Mouse (Mus musculus): Measurements from ENCODE around the gene C1qtnf5. TPM values are rescaled to one million over a fixed set of nuclear protein-coding genes. Genes with fewer than 3 reads are reported as not detected.

Gene C1qtnf5
- polyA plus RNA-seq (2011; ENCODE audit: insufficient read depth, insufficient read length, low read depth, missing spikeins), result not detected in 2 replicates

DNA sequence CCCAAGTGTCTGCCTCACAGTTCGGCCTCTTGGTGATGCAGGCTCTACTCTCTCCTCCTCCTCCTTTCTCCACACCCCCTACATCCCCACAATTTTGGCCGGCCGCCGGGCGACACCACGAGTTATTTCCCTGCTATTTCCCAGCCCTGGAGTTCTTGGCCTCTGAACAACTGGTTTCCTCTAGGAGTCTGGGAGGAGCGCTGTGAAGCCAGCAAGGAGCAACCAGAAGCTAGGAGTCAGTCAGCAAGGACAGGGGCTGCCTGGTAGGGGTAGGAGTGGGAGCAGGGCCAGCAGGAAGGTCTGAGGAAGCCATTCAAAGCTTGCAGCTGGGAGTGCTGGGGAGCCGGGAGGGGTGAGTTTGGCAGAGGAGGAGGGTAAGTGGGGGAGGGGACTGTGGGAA lies at the start of gene C1qtnf5:
Gene C1qtnf5 (plus strand): TSS at position 136 of the 400 bp plus-strand sequence.
- no peaks in the 10 kb centered on the region for H3K27me3 ChIP-seq (ENCODE audit: control insufficient read depth, insufficient read depth, low read length, poor library complexity, severe bottlenecking)
- no peak for TF ChIP-seq POLR2A (IDR thresholded peaks at IDR 0.05; ENCODE audit: insufficient read depth, low read length)
- TF ChIP-seq EP300 (IDR thresholded peaks at IDR 0.05; ENCODE audit: insufficient read depth, low read depth, low read length), result no peak
- TF ChIP-seq CTCF (IDR thresholded peaks at IDR 0.05; ENCODE audit: low read depth, low read length), result no peak
- no peaks in the 10 kb centered on the region for H3K4me1 ChIP-seq (ENCODE audit: control insufficient read depth, insufficient read depth, low read length)
- H3K27ac ChIP-seq (ENCODE audit: insufficient read depth, low read length), result no peak within 1 kb of the TSS
- H3K4me3 ChIP-seq (ENCODE audit: low read depth, low read length), result peak within 1 kb of the TSS; percentile 34; the same call in 1 of the 2 replicates
- no peaks in the 10 kb centered on the region for H3K9me3 ChIP-seq (replicated peaks; ENCODE audit: control insufficient read depth, insufficient read depth, low read length, poor library complexity, severe bottlenecking)
- H3K36me3 ChIP-seq (ENCODE audit: control insufficient read depth, insufficient read depth, low read length, poor library complexity, severe bottlenecking), result 0 out of 2 replicates have a peak, but pooled peaks cover 3% of the 10 kb centered on the region
- H3K9ac ChIP-seq (ENCODE audit: low read depth, poor library complexity, severe bottlenecking), result peak within 1 kb of the TSS; percentile 38; the same call in 1 of the 2 replicates

DNA sequence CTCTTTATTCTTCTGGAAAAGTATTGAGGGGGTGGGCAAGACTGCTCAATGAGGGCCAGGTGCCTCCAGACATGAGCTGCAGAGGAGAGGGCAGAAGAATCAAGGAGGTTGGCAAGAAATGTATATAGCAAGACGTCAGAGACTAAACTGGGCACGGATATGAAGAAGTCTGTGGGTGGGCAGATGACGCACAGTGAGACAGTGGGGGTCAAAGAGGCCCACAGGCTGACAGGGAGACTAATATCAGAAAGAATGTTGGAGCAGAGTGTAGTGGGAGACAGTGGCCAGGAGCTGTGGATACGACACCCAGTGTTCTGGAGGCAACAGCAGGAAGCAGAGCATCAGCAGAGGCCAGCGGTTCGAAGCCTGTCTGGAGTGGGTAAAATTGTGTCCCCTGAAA lies 48.4 kb upstream of the C1qtnf5 start:
- Histone ChIP-seq H3K36me3 (ENCODE audit: control insufficient read depth, insufficient read depth, low read length, poor library complexity, severe bottlenecking) (no peaks in the 10 kb centered on the region), H3K9me3 (replicated peaks; ENCODE audit: control insufficient read depth, insufficient read depth, low read length, poor library complexity, severe bottlenecking) (no peaks in the 10 kb centered on the region), H3K9ac (ENCODE audit: low read depth, poor library complexity, severe bottlenecking) (no peak overlapping the region), H3K4me3 (ENCODE audit: low read depth, low read length) (no peak overlapping the region), H3K4me1 (ENCODE audit: control insufficient read depth, insufficient read depth, low read length) (no peaks in the 10 kb centered on the region), H3K27ac (ENCODE audit: insufficient read depth, low read length) (no peak overlapping the region), H3K27me3 (ENCODE audit: control insufficient read depth, insufficient read depth, low read length, poor library complexity, severe bottlenecking) (no peaks in the 10 kb centered on the region)
- TF ChIP-seq CTCF (IDR thresholded peaks at IDR 0.05; ENCODE audit: low read depth, low read length) (no peak), POLR2A (IDR thresholded peaks at IDR 0.05; ENCODE audit: insufficient read depth, low read length) (no peak), EP300 (IDR thresholded peaks at IDR 0.05; ENCODE audit: insufficient read depth, low read depth, low read length) (no peak)

DNA sequence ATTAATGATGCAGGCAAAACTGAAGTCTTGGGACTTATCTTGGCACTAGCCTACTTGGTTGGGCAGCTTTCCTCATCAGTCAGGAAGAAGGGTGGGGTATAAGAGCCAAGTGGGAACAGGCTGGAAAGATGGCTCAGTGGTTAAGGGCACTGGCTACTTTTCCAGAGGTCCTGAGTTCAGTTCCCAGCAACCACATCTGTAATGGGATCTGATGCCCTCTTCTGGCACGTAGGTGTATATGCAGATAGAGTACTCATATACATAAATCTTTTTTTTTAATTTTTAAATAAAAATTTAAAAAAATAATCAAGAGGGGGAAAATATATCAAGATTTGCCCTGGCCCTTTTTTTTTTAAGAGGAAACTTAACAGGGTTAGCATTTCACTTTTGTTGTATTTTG lies 41.9 kb upstream of the C1qtnf5 start:
- H3K4me3 ChIP-seq (ENCODE audit: low read depth, low read length), result no peak overlapping the region
- H3K9ac ChIP-seq (ENCODE audit: low read depth, poor library complexity, severe bottlenecking), result no peak overlapping the region
- no peak overlapping the region for H3K27ac ChIP-seq (ENCODE audit: insufficient read depth, low read length)
- TF ChIP-seq CTCF (IDR thresholded peaks at IDR 0.05; ENCODE audit: low read depth, low read length), result no peak
- TF ChIP-seq EP300 (IDR thresholded peaks at IDR 0.05; ENCODE audit: insufficient read depth, low read depth, low read length), result no peak
- TF ChIP-seq POLR2A (IDR thresholded peaks at IDR 0.05; ENCODE audit: insufficient read depth, low read length), result no peak
- no peaks in the 10 kb centered on the region for H3K4me1 ChIP-seq (ENCODE audit: control insufficient read depth, insufficient read depth, low read length)
- no peaks in the 10 kb centered on the region for H3K27me3 ChIP-seq (ENCODE audit: control insufficient read depth, insufficient read depth, low read length, poor library complexity, severe bottlenecking)
- no peaks in the 10 kb centered on the region for H3K36me3 ChIP-seq (ENCODE audit: control insufficient read depth, insufficient read depth, low read length, poor library complexity, severe bottlenecking)
- H3K9me3 ChIP-seq (replicated peaks; ENCODE audit: control insufficient read depth, insufficient read depth, low read length, poor library complexity, severe bottlenecking), result no peaks in the 10 kb centered on the region

DNA sequence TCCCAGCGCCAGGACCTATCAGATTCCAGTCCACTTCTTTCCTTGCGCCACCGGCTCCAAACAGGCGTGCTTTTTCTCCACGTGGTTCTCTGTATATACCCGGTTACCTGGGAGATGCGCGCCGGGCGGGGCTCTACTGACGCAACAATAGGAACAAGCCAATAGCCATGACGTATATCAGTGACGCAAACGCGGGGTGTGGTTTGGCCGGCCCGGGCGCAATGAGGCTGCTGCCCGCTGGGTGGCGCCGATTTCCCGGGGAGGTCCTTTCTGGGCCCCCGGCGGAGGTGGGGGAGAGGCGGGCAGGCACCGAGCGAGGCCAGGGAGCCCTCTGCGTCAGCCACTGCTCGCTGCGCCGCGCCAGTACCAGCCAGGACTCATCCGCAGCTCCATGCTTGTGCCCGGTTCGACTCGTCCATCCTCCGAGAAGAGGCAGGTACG lies 40.2 kb upstream of the C1qtnf5 start, which contains the start of gene Usp2:
Gene Usp2 (plus strand): TSS at position 237 of the 441 bp plus-strand sequence.
- Histone ChIP-seq H3K27ac (ENCODE audit: insufficient read depth, low read length) (no peak within 1 kb of the TSS), H3K4me1 (ENCODE audit: control insufficient read depth, insufficient read depth, low read length) (no peaks in the 10 kb centered on the region), H3K4me3 (ENCODE audit: low read depth, low read length) (peak within 1 kb of the TSS; percentile 80), H3K9me3 (replicated peaks; ENCODE audit: control insufficient read depth, insufficient read depth, low read length, poor library complexity, severe bottlenecking) (no peaks in the 10 kb centered on the region), H3K27me3 (ENCODE audit: control insufficient read depth, insufficient read depth, low read length, poor library complexity, severe bottlenecking) (no peaks in the 10 kb centered on the region), H3K36me3 (ENCODE audit: control insufficient read depth, insufficient read depth, low read length, poor library complexity, severe bottlenecking) (no peaks in the 10 kb centered on the region), H3K9ac (ENCODE audit: low read depth, poor library complexity, severe bottlenecking) (peak within 1 kb of the TSS; percentile 75)
- TF ChIP-seq CTCF (IDR thresholded peaks at IDR 0.05; ENCODE audit: low read depth, low read length), result peak; percentile 64
- no peak for TF ChIP-seq POLR2A (IDR thresholded peaks at IDR 0.05; ENCODE audit: insufficient read depth, low read length)
- no peak for TF ChIP-seq EP300 (IDR thresholded peaks at IDR 0.05; ENCODE audit: insufficient read depth, low read depth, low read length)

DNA sequence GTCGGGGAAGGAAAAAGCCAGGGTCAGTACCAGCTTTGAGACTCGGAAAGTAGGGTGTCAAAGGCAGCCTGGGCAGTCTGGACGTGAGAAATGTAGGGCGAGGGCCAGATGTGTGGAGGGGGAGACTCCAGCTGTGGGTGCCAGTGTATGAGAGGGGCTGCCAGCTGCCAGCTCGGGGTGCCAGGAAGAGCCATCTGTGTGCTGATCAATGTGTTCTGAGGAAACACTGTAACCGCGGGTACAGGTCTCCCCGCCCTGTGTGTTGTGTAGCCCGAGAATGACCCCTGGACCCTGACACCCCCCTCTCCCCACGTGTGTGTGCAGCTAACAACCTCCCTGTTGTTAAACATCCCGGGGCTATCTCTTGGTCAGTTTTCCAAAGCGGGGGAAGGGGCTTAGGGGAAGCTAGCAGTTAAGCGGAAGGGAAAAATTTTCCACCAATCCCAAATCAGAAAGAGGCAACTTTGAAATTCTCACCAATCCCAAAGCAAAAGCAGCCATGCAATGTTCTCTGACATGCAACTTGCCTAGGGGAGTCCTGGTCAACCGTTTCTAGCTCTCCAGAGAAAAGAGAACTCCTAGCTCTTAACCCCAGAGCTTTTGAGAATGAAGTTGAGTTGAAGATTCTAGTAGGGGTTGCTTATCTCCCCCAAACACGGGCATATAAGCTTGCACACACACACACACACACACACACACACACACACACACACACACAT lies 39.6 kb upstream of the C1qtnf5 start:
- TF ChIP-seq POLR2A (IDR thresholded peaks at IDR 0.05; ENCODE audit: insufficient read depth, low read length), result no peak
- TF ChIP-seq EP300 (IDR thresholded peaks at IDR 0.05; ENCODE audit: insufficient read depth, low read depth, low read length), result no peak
- no peak for TF ChIP-seq CTCF (IDR thresholded peaks at IDR 0.05; ENCODE audit: low read depth, low read length)
- Histone ChIP-seq H3K4me1 (ENCODE audit: control insufficient read depth, insufficient read depth, low read length) (peaks cover 2% of the 10 kb centered on the region), H3K27ac (ENCODE audit: insufficient read depth, low read length) (no peak overlapping the region), H3K9me3 (replicated peaks; ENCODE audit: control insufficient read depth, insufficient read depth, low read length, poor library complexity, severe bottlenecking) (no peaks in the 10 kb centered on the region), H3K4me3 (ENCODE audit: low read depth, low read length) (peak overlapping the region; percentile 80), H3K36me3 (ENCODE audit: control insufficient read depth, insufficient read depth, low read length, poor library complexity, severe bottlenecking) (no peaks in the 10 kb centered on the region), H3K27me3 (ENCODE audit: control insufficient read depth, insufficient read depth, low read length, poor library complexity, severe bottlenecking) (no peaks in the 10 kb centered on the region), H3K9ac (ENCODE audit: low read depth, poor library complexity, severe bottlenecking) (peak overlapping the region; percentile 75)

DNA sequence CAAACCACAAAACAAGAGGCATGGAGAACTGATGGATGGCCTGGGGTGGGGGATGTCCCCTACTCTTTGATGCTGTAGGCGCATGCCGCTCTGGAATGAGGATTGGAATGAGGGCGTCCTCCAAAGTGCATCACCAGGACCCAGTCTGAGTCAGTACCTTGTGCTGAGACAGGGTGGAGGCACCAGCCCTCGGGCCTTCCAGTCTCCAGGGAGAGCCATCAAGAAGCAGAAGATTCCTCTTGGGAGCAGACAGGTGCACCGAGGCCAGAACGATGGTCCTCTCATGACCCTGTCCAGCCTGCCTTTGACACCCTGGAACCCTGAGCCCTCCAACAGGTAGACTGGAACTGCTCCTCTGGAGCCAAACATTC lies 39.1 kb upstream of the C1qtnf5 start:
- H3K4me1 ChIP-seq (ENCODE audit: control insufficient read depth, insufficient read depth, low read length), result peaks cover 2% of the 10 kb centered on the region
- TF ChIP-seq CTCF (IDR thresholded peaks at IDR 0.05; ENCODE audit: low read depth, low read length), result no peak
- no peak for TF ChIP-seq EP300 (IDR thresholded peaks at IDR 0.05; ENCODE audit: insufficient read depth, low read depth, low read length)
- no peak for TF ChIP-seq POLR2A (IDR thresholded peaks at IDR 0.05; ENCODE audit: insufficient read depth, low read length)
- H3K9ac ChIP-seq (ENCODE audit: low read depth, poor library complexity, severe bottlenecking), result no peak overlapping the region
- no peaks in the 10 kb centered on the region for H3K27me3 ChIP-seq (ENCODE audit: control insufficient read depth, insufficient read depth, low read length, poor library complexity, severe bottlenecking)
- no peaks in the 10 kb centered on the region for H3K9me3 ChIP-seq (replicated peaks; ENCODE audit: control insufficient read depth, insufficient read depth, low read length, poor library complexity, severe bottlenecking)
- no peak overlapping the region for H3K4me3 ChIP-seq (ENCODE audit: low read depth, low read length)
- H3K27ac ChIP-seq (ENCODE audit: insufficient read depth, low read length), result no peak overlapping the region
- no peaks in the 10 kb centered on the region for H3K36me3 ChIP-seq (ENCODE audit: control insufficient read depth, insufficient read depth, low read length, poor library complexity, severe bottlenecking)

Measured in ES-Bruce4 (cell line).